Mouse (Mus musculus): ENCODE data around the gene Dctn5.

DNA sequence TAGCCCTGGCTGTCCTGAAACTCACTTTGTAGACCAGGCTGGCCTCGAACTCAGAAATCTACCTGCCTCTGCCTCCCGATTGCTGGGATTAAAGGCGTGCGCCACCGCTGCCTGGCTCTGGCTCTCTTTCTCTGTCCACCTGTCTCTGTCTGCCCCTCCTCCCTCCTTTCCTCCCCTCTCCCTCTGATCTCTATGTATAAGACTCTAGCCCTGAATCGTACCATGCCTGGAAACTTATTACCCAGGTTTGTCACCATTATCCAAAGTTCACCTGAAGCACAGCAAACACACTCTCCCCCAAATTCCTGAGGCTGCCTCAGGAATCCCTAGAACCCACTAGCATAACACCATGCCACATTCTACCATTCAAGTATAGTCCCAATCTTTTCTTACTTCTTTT, 24.6 kb upstream of the Dctn5 start:
- TF ChIP-seq CTCF (IDR thresholded peaks at IDR 0.05; ENCODE audit: low read depth) (no peak), EP300 (optimal IDR thresholded peaks at IDR 0.05) (no peak)

Data from stomach, postnatal 0 days (tissue).